Mouse (Mus musculus) forebrain, embryonic 13.5 days (tissue): ENCODE data around the gene Kl. TPM values are rescaled to one million over a fixed set of nuclear protein-coding genes. Genes with fewer than 3 reads are reported as not detected.
A peak's percentile ranks its signal among the peaks of the same experiment; 100 is the strongest.

Experiments
- ATAC-seq: fragments of 200-750 bp; cut with Nextera tagmentation; 2 replicates; pipeline ENCODE4 v1.8.0; 2017
- H3K27ac ChIP-seq: fragments of 300-500 bp; sonication (generic); 2 replicates; pipeline ENCODE4 v1.5.1; 2015; ENCODE audit warnings: inconsistent platforms, mild to moderate bottlenecking, moderate library complexity
- H3K27me3 ChIP-seq: fragments of 300-500 bp; sonication (generic); 2 replicates; pipeline ENCODE4 v1.6.1; 2015; ENCODE audit warnings: mild to moderate bottlenecking, inconsistent platforms
- H3K36me3 ChIP-seq: fragments of 300-500 bp; sonication (generic); 2 replicates; pipeline ENCODE4 v1.6.1; 2015; ENCODE audit warnings: mild to moderate bottlenecking, inconsistent platforms; ENCODE audit not compliant: poor library complexity, severe bottlenecking
- H3K4me1 ChIP-seq: fragments of 300-500 bp; sonication (generic); 2 replicates; pipeline ENCODE4 v1.6.1; 2015; ENCODE audit warnings: inconsistent platforms
- H3K4me2 ChIP-seq: fragments of 300-500 bp; sonication (generic); 2 replicates; pipeline ENCODE4 v1.6.1; 2015; ENCODE audit warnings: inconsistent platforms, mild to moderate bottlenecking, moderate library complexity
- H3K4me3 ChIP-seq: fragments of 300-500 bp; sonication (generic); 2 replicates; pipeline ENCODE4 v1.5.1; 2015; ENCODE audit warnings: mild to moderate bottlenecking, inconsistent platforms
- H3K9ac ChIP-seq: fragments of 300-500 bp; sonication (generic); 2 replicates; pipeline ENCODE4 v1.6.1; 2015; ENCODE audit warnings: mild to moderate bottlenecking, inconsistent platforms
- H3K9me3 ChIP-seq: fragments of 300-500 bp; sonication (generic); replicated peaks from 2 replicates; pipeline ENCODE4 v1.6.1; 2016; ENCODE audit warnings: inconsistent platforms
- WGBS: fragments of 180-500 bp; shearing (Covaris S2); methylation state at CpG from one replicate; pipeline ENCODE4 v1.1.7; 2015; 5-methylcytosine and 5-hydroxymethylcytosine counted together
- polyA plus RNA-seq: library from polyadenylated mRNA; unstranded; fragments of >200 nt; fragmentation: Nextera tagmentation; extraction: Ambion mirVana; gene quantifications from 2 replicates; pipeline ENCODE4 v1.2.1, GENCODE M21; 2015

The Kl gene
- polyA plus RNA-seq: 0.18 and 0.20 TPM in 2 replicates

DNA sequence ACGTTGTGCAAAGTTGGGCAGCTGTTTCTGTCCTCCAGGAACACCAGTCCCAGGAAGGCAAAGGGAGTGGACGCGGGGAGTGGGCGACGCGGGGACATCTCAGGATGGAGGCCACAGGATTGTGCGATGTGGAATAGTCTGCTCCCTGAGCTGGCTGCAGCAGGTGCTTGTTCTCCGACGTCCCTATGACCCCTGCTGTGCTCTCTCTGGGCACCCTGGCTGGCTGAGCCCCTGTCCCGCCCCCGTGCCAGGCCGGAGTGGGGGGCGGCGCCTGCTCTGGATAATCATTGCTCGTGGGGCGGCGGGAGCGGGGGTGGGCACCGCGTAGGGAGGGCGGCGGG lies at the start of gene Kl:
TSS of gene Kl (plus strand) at position 280 of the 341 bp plus-strand sequence.
- WGBS: 1% methylated on average over 22 of the region's 22 CpGs
- Histone ChIP-seq H3K9me3 (no peaks in the 10 kb centered on the region), H3K4me2 (peak within 1 kb of the TSS; percentile 77)

GRCm38 (mm10) chr5:150906053-150907040 lies 46.1 kb upstream of the Kl start:
- H3K27ac ChIP-seq: peak overlapping the region; percentile 90
- WGBS: 9% methylated on average over 9 of the region's 9 CpGs
- H3K36me3 ChIP-seq: no peaks in the 10 kb centered on the region
- H3K4me3 ChIP-seq: no peak overlapping the region
- peak overlapping the region; percentile 22 for H3K9ac ChIP-seq
- no peaks in the 10 kb centered on the region; the same call in 1 of the 2 replicates for H3K9me3 ChIP-seq
- peak overlapping the region; percentile 50 for H3K4me2 ChIP-seq
- no peaks in the 10 kb centered on the region for H3K27me3 ChIP-seq
- H3K4me1 ChIP-seq: peaks cover 23% of the 10 kb centered on the region
- ATAC-seq: peak; percentile 99

More for the DNA sequence above, at the start of gene Kl:
- H3K9ac ChIP-seq: peak within 1 kb of the TSS; percentile 47
- H3K27me3 ChIP-seq: peaks cover 37% of the 10 kb centered on the region
- peak; percentile 33; the same call in 1 of the 2 replicates for ATAC-seq
- peaks cover 13% of the 10 kb centered on the region; the same call in 1 of the 2 replicates for H3K4me1 ChIP-seq
- H3K36me3 ChIP-seq: no peaks in the 10 kb centered on the region
- H3K27ac ChIP-seq: no peak within 1 kb of the TSS
- H3K4me3 ChIP-seq: peak within 1 kb of the TSS; percentile 49

GRCm38 (mm10) chr5:150912156-150912555 lies 40.3 kb upstream of the Kl start:
- Histone ChIP-seq H3K9me3 (no peaks in the 10 kb centered on the region; the same call in 1 of the 2 replicates), H3K9ac (no peak overlapping the region), H3K27me3 (no peaks in the 10 kb centered on the region), H3K4me1 (peaks cover 3% of the 10 kb centered on the region), H3K36me3 (no peaks in the 10 kb centered on the region), H3K27ac (no peak overlapping the region), H3K4me2 (no peak overlapping the region), H3K4me3 (no peak overlapping the region)
- no peak for ATAC-seq
- 48% methylated on average over 2 of the region's 2 CpGs for WGBS

- H3K4me3 ChIP-seq: no peak overlapping the region
- H3K9me3 ChIP-seq: no peaks in the 10 kb centered on the region; the same call in 1 of the 2 replicates
- no peaks in the 10 kb centered on the region for H3K27me3 ChIP-seq
- no peak for ATAC-seq
- 61% methylated on average over 5 of the region's 5 CpGs for WGBS
- H3K27ac ChIP-seq: no peak overlapping the region
- H3K4me2 ChIP-seq: no peak overlapping the region
- H3K36me3 ChIP-seq: no peaks in the 10 kb centered on the region
- no peaks in the 10 kb centered on the region for H3K4me1 ChIP-seq
- H3K9ac ChIP-seq: no peak overlapping the region
These were observed 39.8 kb upstream of the Kl start for GRCm38 (mm10) chr5:150912656-150913055.

GRCm38 (mm10) chr5:150915080-150916055 lies 37.0 kb upstream of the Kl start:
- no peak for ATAC-seq
- Histone ChIP-seq H3K4me1 (no peaks in the 10 kb centered on the region), H3K27me3 (no peaks in the 10 kb centered on the region), H3K9me3 (no peaks in the 10 kb centered on the region), H3K4me3 (no peak overlapping the region), H3K27ac (no peak overlapping the region), H3K36me3 (no peaks in the 10 kb centered on the region), H3K4me2 (no peak overlapping the region), H3K9ac (no peak overlapping the region)
- 90% methylated on average over 4 of the region's 4 CpGs for WGBS

DNA sequence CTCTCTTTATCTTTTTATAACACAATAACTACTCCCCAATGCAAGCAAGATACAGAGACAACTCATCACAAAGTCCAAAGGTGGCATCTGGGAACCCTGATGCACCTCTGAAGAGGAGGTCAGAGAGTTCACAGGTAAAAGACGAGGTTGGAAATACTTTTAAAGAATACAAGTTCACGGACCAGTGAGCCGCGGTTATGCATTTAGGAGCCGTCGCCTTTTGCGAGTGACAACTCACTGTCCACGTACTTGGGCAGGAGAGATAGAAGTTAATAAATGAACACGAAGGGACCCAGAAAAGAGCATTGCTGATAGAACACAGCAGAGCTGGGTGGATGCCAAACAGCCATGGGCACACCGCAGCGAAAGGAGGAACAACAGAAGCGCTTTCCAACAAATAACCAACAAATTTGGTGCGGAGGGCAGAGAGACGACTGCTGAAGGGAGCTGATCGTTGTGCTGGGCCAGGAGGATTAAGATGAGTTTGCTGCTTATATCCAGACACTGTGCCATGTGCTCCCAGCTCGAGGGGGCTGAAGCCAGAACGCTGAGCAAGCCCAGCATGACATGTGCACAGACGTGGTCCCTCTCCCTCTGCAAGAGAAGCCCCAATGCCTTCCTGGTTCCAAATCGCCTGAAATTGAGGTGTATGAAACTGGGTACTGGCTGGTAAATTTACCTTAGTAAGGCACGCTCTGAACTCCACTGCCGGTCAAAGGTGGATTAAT lies 35.1 kb upstream of the Kl start:
- ATAC-seq: no peak

GRCm38 (mm10) chr5:150918599-150918998 lies 33.8 kb upstream of the Kl start:
- ATAC-seq: 0 out of 2 replicates have a peak, but pooled peaks have one; percentile 33
- H3K9ac ChIP-seq: no peak overlapping the region
- H3K9me3 ChIP-seq: no peaks in the 10 kb centered on the region
- H3K4me3 ChIP-seq: no peak overlapping the region
- no peaks in the 10 kb centered on the region for H3K36me3 ChIP-seq
- H3K27ac ChIP-seq: no peak overlapping the region
- no peaks in the 10 kb centered on the region for H3K4me1 ChIP-seq
- H3K4me2 ChIP-seq: no peak overlapping the region
- WGBS: 81% methylated on average over 13 of the region's 13 CpGs
- no peaks in the 10 kb centered on the region for H3K27me3 ChIP-seq

More for the DNA sequence above, 35.1 kb upstream of the Kl start:
- Histone ChIP-seq H3K9ac (no peak overlapping the region), H3K9me3 (no peaks in the 10 kb centered on the region), H3K27ac (no peak overlapping the region), H3K36me3 (no peaks in the 10 kb centered on the region), H3K4me1 (no peaks in the 10 kb centered on the region), H3K4me3 (no peak overlapping the region), H3K4me2 (no peak overlapping the region), H3K27me3 (no peaks in the 10 kb centered on the region)
- 78% methylated on average over 21 of the region's 21 CpGs for WGBS

- Histone ChIP-seq H3K27ac (no peak overlapping the region), H3K9ac (no peak overlapping the region), H3K4me2 (no peak overlapping the region), H3K4me3 (no peak overlapping the region), H3K9me3 (no peaks in the 10 kb centered on the region), H3K27me3 (no peaks in the 10 kb centered on the region), H3K4me1 (no peaks in the 10 kb centered on the region), H3K36me3 (no peaks in the 10 kb centered on the region)
- 94% methylated on average over 4 of the region's 4 CpGs for WGBS
- no peak for ATAC-seq
These were observed 33.1 kb upstream of the Kl start for GRCm38 (mm10) chr5:150919269-150919668.

DNA sequence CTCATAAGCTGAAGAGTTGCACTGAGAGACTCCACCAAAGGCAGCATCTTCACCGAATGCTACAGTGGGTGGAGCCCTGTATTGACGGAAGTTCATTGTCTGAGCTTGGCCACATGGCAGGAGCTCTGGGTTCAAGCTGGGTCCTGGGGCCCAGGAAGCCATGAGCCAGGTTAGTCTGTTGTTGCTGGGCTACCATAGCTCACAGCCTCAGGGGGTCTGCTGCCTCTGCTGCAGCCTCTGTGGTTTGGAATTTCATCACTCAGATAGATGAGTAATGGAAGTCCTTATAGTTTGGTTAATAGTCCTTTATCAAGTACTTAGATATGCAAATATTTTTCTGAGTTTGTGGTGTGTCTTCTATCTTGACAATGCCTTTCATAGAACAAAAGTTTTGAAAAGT lies 32.4 kb upstream of the Kl start:
- H3K27me3 ChIP-seq: no peaks in the 10 kb centered on the region
- no peak overlapping the region for H3K27ac ChIP-seq
- no peak overlapping the region for H3K9ac ChIP-seq
- 48% methylated on average over 2 of the region's 2 CpGs for WGBS
- no peaks in the 10 kb centered on the region for H3K4me1 ChIP-seq
- H3K36me3 ChIP-seq: no peaks in the 10 kb centered on the region
- H3K9me3 ChIP-seq: no peaks in the 10 kb centered on the region
- no peak overlapping the region for H3K4me2 ChIP-seq
- ATAC-seq: no peak
- H3K4me3 ChIP-seq: no peak overlapping the region

- no peaks in the 10 kb centered on the region for H3K4me1 ChIP-seq
- no peaks in the 10 kb centered on the region for H3K9me3 ChIP-seq
- 90% methylated on average over 2 of the region's 2 CpGs for WGBS
- no peak overlapping the region for H3K9ac ChIP-seq
- H3K4me3 ChIP-seq: no peak overlapping the region
- H3K4me2 ChIP-seq: no peak overlapping the region
- no peak overlapping the region for H3K27ac ChIP-seq
- H3K27me3 ChIP-seq: no peaks in the 10 kb centered on the region
- no peaks in the 10 kb centered on the region for H3K36me3 ChIP-seq
- no peak for ATAC-seq
These were observed 23.0 kb upstream of the Kl start for GRCm38 (mm10) chr5:150929406-150929805.

- Histone ChIP-seq H3K9me3 (no peaks in the 10 kb centered on the region), H3K27me3 (no peaks in the 10 kb centered on the region), H3K27ac (no peak overlapping the region), H3K4me3 (no peak overlapping the region), H3K4me2 (no peak overlapping the region), H3K9ac (no peak overlapping the region), H3K4me1 (peaks cover 5% of the 10 kb centered on the region; the same call in 1 of the 2 replicates), H3K36me3 (no peaks in the 10 kb centered on the region)
- no peak for ATAC-seq
- WGBS: 71% methylated on average over 2 of the region's 2 CpGs
These were observed 19.8 kb upstream of the Kl start for GRCm38 (mm10) chr5:150932596-150932995.
